Mouse (Mus musculus) embryonic fibroblast, embryonic 13.5 days (primary cell): ENCODE results near the gene Cntfr.

Source experiments
- CTCF ChIP-seq: IDR thresholded peaks from 2 replicates; pipeline ENCODE4 v1.5.1; 2011; ENCODE audit warnings: mild to moderate bottlenecking, control low read depth, low read length, moderate library complexity, borderline replicate concordance; ENCODE audit not compliant: insufficient read depth
- POLR2A ChIP-seq: IDR thresholded peaks from 2 replicates; pipeline ENCODE4 v1.6.1; 2011; ENCODE audit warnings: low read depth, mild to moderate bottlenecking, control low read depth, low read length, moderate library complexity

DNA sequence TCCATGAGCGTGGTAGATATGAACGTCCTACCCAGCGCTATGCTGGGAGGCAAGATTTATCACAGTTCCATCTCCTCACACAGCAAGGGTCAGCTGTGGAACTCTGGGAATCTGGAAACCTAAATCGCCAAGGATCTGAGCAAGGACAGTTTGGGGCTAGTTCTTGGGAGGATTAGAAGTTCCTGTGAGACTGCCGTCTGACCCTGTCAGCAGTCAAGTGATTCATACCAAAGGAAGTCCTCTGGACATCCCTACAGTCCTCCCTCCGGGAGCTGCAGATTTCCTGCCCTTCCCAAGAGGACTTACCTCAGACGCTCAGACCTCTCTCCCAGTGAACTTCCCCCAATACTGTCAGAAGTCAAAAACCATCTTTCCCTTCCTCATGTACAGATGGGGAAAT lies 60.5 kb downstream of the Cntfr start:
- TF ChIP-seq CTCF: no peak
- TF ChIP-seq POLR2A: no peak
